Mouse (Mus musculus) heart, adult 2 months (tissue): ENCODE measurements around the gene Myh14. TPM values are rescaled to one million over a fixed set of nuclear protein-coding genes. Genes with fewer than 3 reads are reported as not detected.

Experiments
- DNase-seq, 2 experiments: peaks; one replicate each; pipeline ENCODE4 v3.0.0; 2021
- H3K27ac ChIP-seq: fragments of 200-600 bp; 2 replicates; pipeline ENCODE4 v1.8.1; 2022
- H3K27me3 ChIP-seq: fragments of 200-500 bp; 2 replicates; pipeline ENCODE4 v1.6.1; 2012; ENCODE audit warnings: mild to moderate bottlenecking, low read length, inconsistent platforms, mixed read lengths; ENCODE audit not compliant: control insufficient read depth, insufficient read depth
- H3K36me3 ChIP-seq: fragments of 200-500 bp; 2 replicates; pipeline ENCODE4 v1.6.1; 2012; ENCODE audit warnings: low read length, inconsistent platforms; ENCODE audit not compliant: control insufficient read depth, insufficient read depth
- H3K4me1 ChIP-seq: fragments of 200-500 bp; 2 replicates; pipeline ENCODE4 v1.6.1; 2011; ENCODE audit warnings: low read length; ENCODE audit not compliant: control insufficient read depth, insufficient read depth
- H3K4me3 ChIP-seq: fragments of 200-600 bp; 2 replicates; pipeline ENCODE4 v1.8.1; 2022
- H3K79me2 ChIP-seq: fragments of 200-500 bp; replicated peaks from 2 replicates; pipeline ENCODE4 v1.6.1; 2012; ENCODE audit warnings: mild to moderate bottlenecking, inconsistent platforms, low read length, moderate library complexity, mixed read lengths; ENCODE audit not compliant: control insufficient read depth, insufficient read depth
- H3K9ac ChIP-seq: fragments of 200-500 bp; 2 replicates; pipeline ENCODE4 v1.6.1; 2012; ENCODE audit warnings: low read depth, mild to moderate bottlenecking, control low read depth, inconsistent platforms, low read length, mixed read lengths
- CTCF ChIP-seq: fragments of 200-600 bp; IDR thresholded peaks from 2 replicates; pipeline ENCODE4 v1.8.1; 2022; ENCODE audit warnings: antibody characterized with exemption, mild to moderate bottlenecking, moderate library complexity
- EP300 ChIP-seq: fragments of 200-500 bp; IDR thresholded peaks from 2 replicates; pipeline ENCODE4 v1.6.1; 2011; ENCODE audit warnings: low read depth, low read length, control low read depth; ENCODE audit not compliant: insufficient read depth
- POLR2A ChIP-seq: fragments of 200-500 bp; IDR thresholded peaks from 2 replicates; pipeline ENCODE4 v1.6.1; 2011; ENCODE audit warnings: mild to moderate bottlenecking, low read depth, low read length, control low read depth; ENCODE audit not compliant: insufficient read depth
- WGBS: fragments of 180-500 bp; shearing (Covaris S2); methylation state at CpG from one replicate; pipeline ENCODE4 v1.1.7; 2018; 5-methylcytosine and 5-hydroxymethylcytosine counted together
- intact Hi-C: fragments of 180-260 bp; cut with DNase I; formaldehyde crosslinking; loops from one replicate; pipeline ENCODE4 v1.15.1; 2025
- polyA plus RNA-seq: library from polyadenylated mRNA; depleted of rRNA; stranded (reverse); fragments of >200 nt; gene quantifications from 2 replicates; pipeline ENCODE4 v1.2.3, GENCODE M21; 2012
- total RNA-seq, 2 experiments: library from RNA; stranded (reverse); gene quantifications; 2 replicates each; pipeline ENCODE4 v1.2.3; 2021

The Myh14 gene
- total and polyA plus RNA-seq, 3 experiments = 23.1 to 96.6 (median 79.4) TPM

- H3K36me3 ChIP-seq = no peaks in the 10 kb centered on the region
- H3K27ac ChIP-seq = no peak overlapping the region
- no peak for DNase-seq
- WGBS = 74% methylated on average over 4 of the region's 4 CpGs
- intact Hi-C loops = loop anchor here (10.0 kb wide), 1 partner anchor 1440 kb away; no protein-coding TSS in a partner anchor
- 0 out of 2 replicates have a peak, but pooled peaks cover 1% of the 10 kb centered on the region for H3K4me1 ChIP-seq
- no peak overlapping the region for H3K4me3 ChIP-seq
- H3K27me3 ChIP-seq = no peaks in the 10 kb centered on the region
- no peak overlapping the region for H3K9ac ChIP-seq
- TF ChIP-seq POLR2A (no peak), CTCF (no peak), EP300 (no peak)
- no peaks in the 10 kb centered on the region for H3K79me2 ChIP-seq
Measured at GRCm38 (mm10) chr7:44695223-44695622, 24.6 kb upstream of the Myh14 start.

DNA sequence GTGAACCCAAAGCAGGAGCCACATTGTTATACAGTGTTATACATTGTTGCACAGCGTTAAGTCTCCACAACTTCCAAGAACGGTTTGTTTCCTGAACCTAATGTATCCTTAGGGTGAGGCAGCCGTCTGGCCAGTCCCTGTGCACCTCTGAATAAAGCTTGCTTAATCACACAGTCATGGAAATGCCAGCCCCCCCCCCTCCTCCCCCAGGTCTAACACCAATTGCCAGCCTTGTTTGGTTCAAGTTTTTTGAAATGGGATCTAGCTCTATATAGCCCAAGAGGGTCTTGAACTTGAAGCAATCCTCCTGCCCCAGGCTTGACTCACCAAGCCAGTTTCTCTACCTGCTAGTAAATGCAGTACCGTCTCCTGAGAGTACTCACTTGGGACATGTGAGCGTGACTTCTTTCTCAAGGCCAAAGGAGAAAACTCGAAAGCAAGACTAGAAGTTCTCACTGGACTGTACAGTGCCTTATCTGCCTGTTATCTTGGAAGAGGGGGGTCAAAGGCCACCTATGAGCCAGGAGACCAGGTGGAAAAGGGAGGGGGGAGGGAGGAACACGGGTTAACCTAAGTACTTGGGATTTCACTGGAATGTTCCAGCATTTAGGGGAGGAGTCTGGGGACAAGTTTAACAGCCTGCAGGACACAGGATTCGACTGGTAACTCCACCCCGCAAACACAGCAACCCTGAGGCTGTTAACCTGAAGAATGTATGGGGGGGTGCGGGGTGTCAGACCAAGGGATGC, 23.0 kb upstream of the Myh14 start:
- Histone ChIP-seq H3K36me3 (no peaks in the 10 kb centered on the region), H3K9ac (no peak overlapping the region), H3K27me3 (no peaks in the 10 kb centered on the region), H3K4me3 (no peak overlapping the region), H3K79me2 (no peaks in the 10 kb centered on the region), H3K27ac (no peak overlapping the region), H3K4me1 (0 out of 2 replicates have a peak, but pooled peaks cover 1% of the 10 kb centered on the region)
- WGBS = 63% methylated on average over 10 of the region's 10 CpGs
- intact Hi-C loops = loop anchor here (10.0 kb wide), 1 partner anchor 1441 kb away; no protein-coding TSS in a partner anchor
- DNase-seq = no peak
- TF ChIP-seq POLR2A (no peak), EP300 (no peak), CTCF (no peak)

- intact Hi-C loops = no loop called here
- TF ChIP-seq POLR2A (no peak), CTCF (no peak), EP300 (no peak)
- Histone ChIP-seq H3K36me3 (no peaks in the 10 kb centered on the region), H3K4me3 (no peak overlapping the region), H3K9ac (no peak overlapping the region), H3K27me3 (no peaks in the 10 kb centered on the region), H3K4me1 (no peaks in the 10 kb centered on the region), H3K79me2 (no peaks in the 10 kb centered on the region), H3K27ac (no peak overlapping the region)
- 89% methylated on average over 7 of the region's 7 CpGs for WGBS
- DNase-seq = no peak
Measured at GRCm38 (mm10) chr7:44689331-44689730, 18.7 kb upstream of the Myh14 start.

DNA sequence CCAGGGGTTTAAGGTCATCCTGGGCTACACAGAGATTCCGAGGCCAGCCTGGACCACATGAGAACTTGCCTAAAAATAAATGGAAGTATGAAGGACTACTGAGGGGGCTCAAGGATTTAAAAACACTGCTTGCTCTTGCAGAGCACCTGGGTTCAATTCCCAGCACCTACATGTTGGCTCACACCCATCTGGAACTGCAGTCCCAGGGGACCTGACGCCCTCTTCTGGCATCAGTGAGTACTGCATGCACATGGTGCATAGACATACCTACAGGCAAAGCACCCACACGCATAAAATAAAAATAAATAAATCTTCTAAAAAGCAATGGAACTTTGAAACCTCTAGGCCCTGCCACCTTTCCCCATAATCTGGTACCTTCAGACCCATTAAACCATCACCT, 18.2 kb upstream of the Myh14 start:
- H3K9ac ChIP-seq = no peak overlapping the region
- intact Hi-C loops = no loop called here
- no peaks in the 10 kb centered on the region for H3K27me3 ChIP-seq
- H3K79me2 ChIP-seq = no peaks in the 10 kb centered on the region
- H3K36me3 ChIP-seq = no peaks in the 10 kb centered on the region
- TF ChIP-seq CTCF = peak; percentile 46
- TF ChIP-seq POLR2A = no peak
- H3K4me3 ChIP-seq = no peak overlapping the region
- H3K4me1 ChIP-seq = no peaks in the 10 kb centered on the region
- no peak for DNase-seq
- no peak overlapping the region for H3K27ac ChIP-seq
- 67% methylated on average over 3 of the region's 3 CpGs for WGBS

- H3K27me3 ChIP-seq = no peaks in the 10 kb centered on the region
- TF ChIP-seq POLR2A = no peak
- TF ChIP-seq EP300 = no peak
- no peak for TF ChIP-seq CTCF
- no peaks in the 10 kb centered on the region for H3K4me1 ChIP-seq
- H3K79me2 ChIP-seq = no peaks in the 10 kb centered on the region
- H3K36me3 ChIP-seq = no peaks in the 10 kb centered on the region
- DNase-seq = no peak
- H3K27ac ChIP-seq = peak overlapping the region; percentile 45
- no peak overlapping the region for H3K4me3 ChIP-seq
- intact Hi-C loops = no loop called here
- WGBS = 41% methylated on average over 17 of the region's 17 CpGs
- H3K9ac ChIP-seq = no peak overlapping the region
Measured at GRCm38 (mm10) chr7:44685531-44686402, 15.1 kb upstream of the Myh14 start.

DNA sequence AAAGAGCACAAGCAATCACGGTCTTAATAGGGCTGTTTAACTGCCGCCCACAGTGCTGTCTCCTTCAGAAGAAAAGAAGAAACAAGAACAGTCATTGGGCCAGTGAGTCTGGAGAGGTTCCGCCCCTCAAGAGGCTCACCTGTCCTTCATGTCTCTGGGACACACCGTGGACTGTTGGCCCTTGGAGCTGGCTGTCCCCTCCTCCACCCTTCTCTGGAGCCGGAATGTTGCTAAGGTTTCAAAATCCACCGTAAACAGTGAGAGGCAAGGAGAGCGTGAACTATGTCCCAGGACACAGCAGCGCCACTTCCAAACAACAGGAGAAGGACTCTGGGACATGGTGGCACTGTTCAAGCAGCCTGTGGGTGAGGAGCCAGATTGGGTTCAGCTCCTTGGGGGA, 13.0 kb upstream of the Myh14 start:
- Histone ChIP-seq H3K79me2 (no peaks in the 10 kb centered on the region), H3K27ac (peak overlapping the region; percentile 81), H3K4me1 (no peaks in the 10 kb centered on the region), H3K27me3 (no peaks in the 10 kb centered on the region), H3K36me3 (no peaks in the 10 kb centered on the region), H3K9ac (no peak overlapping the region), H3K4me3 (no peak overlapping the region)
- TF ChIP-seq EP300 (peak; percentile 83), POLR2A (peak; percentile 37; the same call in 1 of the 2 replicates), CTCF (no peak)
- 58% methylated on average over 8 of the region's 8 CpGs for WGBS
- DNase-seq = peak in 1 of 2 experiments; percentile 70
- intact Hi-C loops = no loop called here
